Mouse (Mus musculus): ENCODE measurements around the gene Dscaml1. TPM values are rescaled to one million over a fixed set of nuclear protein-coding genes. Genes with fewer than 3 reads are reported as not detected.

Dscaml1 gene
- total and polyA plus RNA-seq, 3 experiments, result not detected

DNA sequence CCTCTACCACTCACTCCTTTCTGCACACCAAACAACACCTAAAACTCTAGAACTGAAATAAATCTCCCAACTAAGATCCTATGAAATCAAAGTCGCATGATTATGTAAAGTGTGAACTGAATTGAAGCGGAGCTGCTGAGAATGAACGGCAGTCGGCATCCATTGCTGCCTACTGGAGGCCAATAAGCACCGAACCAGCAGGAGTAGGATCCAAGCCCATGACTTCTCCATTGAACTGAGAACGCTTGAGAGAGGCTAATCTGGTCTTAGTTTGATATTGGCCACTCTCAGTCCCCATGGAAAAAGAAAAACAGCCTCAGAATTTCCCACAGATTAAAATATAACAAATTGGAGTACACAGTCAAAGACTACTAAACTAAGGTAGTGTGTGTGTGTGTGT, 42.5 kb upstream of the Dscaml1 start:
- no peak overlapping the region for H3K27ac ChIP-seq (ENCODE audit: control insufficient read depth, low read depth, low read length)
- no peaks in the 10 kb centered on the region for H3K9me3 ChIP-seq (replicated peaks; ENCODE audit: insufficient read depth, low read length)
- no peaks in the 10 kb centered on the region; a peak in 3 of 4 replicates for H3K27me3 ChIP-seq (ENCODE audit: control insufficient read depth in 1 of 2, insufficient read depth in 2 of 2, low read length in 2 of 2)
- no peak for DNase-seq (ENCODE audit: low read depth, low spot score)
- H3K79me2 ChIP-seq (ENCODE audit: control insufficient read depth, insufficient read depth, low read length, poor library complexity), result no peaks in the 10 kb centered on the region
- no peak overlapping the region for H3K4me3 ChIP-seq (ENCODE audit: control insufficient read depth in 1 of 2, insufficient read depth in 1 of 2, low read depth in 2 of 2, low read length in 2 of 2)
- H3K4me1 ChIP-seq (ENCODE audit: control insufficient read depth in 1 of 2, insufficient read depth in 2 of 2, low read length in 2 of 2), result no peaks in the 10 kb centered on the region; a peak in 1 of 4 replicates
- TF ChIP-seq MXI1 (IDR thresholded peaks at IDR 0.05; ENCODE audit: low read depth, low read length) (no peak), JUND (IDR thresholded peaks at IDR 0.05; ENCODE audit: low read depth, low read length) (no peak), POLR2AphosphoS5 (IDR thresholded peaks at IDR 0.05; ENCODE audit: borderline replicate concordance, low read depth, low read length) (no peak), CTCF (IDR thresholded peaks at IDR 0.05 in 2 of 3, conservative IDR thresholded peaks at IDR 0.05 in 1 of 3; ENCODE audit: control insufficient read depth in 1 of 3, insufficient read depth in 1 of 3, low read depth in 2 of 3, low read length in 3 of 3, poor library complexity in 1 of 3, severe bottlenecking in 1 of 3) (no peak), CHD2 (IDR thresholded peaks at IDR 0.05; ENCODE audit: low read length) (no peak), E2F4 (IDR thresholded peaks at IDR 0.05; ENCODE audit: borderline replicate concordance, low read depth, low read length) (no peak), ZNF384 (IDR thresholded peaks at IDR 0.05; ENCODE audit: low read depth, low read length) (no peak), BHLHE40 (IDR thresholded peaks at IDR 0.05; ENCODE audit: borderline replicate concordance, low read depth, low read length) (no peak), MAFK (IDR thresholded peaks at IDR 0.05; ENCODE audit: borderline replicate concordance, low read depth, low read length) (no peak), ELF1 (IDR thresholded peaks at IDR 0.05; ENCODE audit: low read depth, low read length) (no peak), ZMIZ1 (IDR thresholded peaks at IDR 0.05; ENCODE audit: low read depth, low read length) (no peak), EP300 (IDR thresholded peaks at IDR 0.05; ENCODE audit: low read depth in 1 of 2, low read length in 2 of 2) (no peak), KAT2A (conservative IDR thresholded peaks at IDR 0.05; ENCODE audit: low read depth, low read length) (no peak), TCF12 (IDR thresholded peaks at IDR 0.05; ENCODE audit: low read depth, low read length) (no peak), NRF1 (IDR thresholded peaks at IDR 0.05; ENCODE audit: insufficient read depth, low read depth, low read length, poor library complexity, severe bottlenecking) (no peak)
- H3K9ac ChIP-seq (ENCODE audit: control insufficient read depth, low read depth, low read length, poor library complexity, severe bottlenecking), result no peak overlapping the region
- 0 out of 4 replicates have a peak, but pooled peaks cover 0 to 2% of the 10 kb centered on the region in 2 experiments for H3K36me3 ChIP-seq (ENCODE audit: control insufficient read depth in 1 of 2, insufficient read depth in 2 of 2, low read length in 2 of 2)

DNA sequence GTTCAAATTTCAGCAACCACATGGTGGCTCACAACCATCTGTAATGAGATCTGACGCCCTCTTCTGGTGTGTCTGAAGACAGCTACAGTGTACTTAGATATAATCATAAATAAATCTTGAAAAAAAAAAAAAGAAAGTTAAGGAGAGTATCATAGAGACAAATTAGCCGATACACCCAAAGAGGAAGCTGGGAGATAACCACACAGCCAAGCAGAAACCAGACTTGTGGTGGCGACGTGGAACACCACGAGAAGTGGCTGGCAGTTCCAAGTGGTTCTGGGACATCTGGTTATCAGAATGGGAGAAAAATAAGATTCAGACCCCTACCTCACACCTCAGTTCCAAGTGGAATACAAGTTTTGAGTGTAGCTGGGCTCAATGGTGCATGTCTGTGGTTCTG, 39.7 kb upstream of the Dscaml1 start:
- no peaks in the 10 kb centered on the region for H3K9me3 ChIP-seq (replicated peaks; ENCODE audit: insufficient read depth, low read length)
- no peaks in the 10 kb centered on the region; a peak in 1 of 4 replicates for H3K4me1 ChIP-seq (ENCODE audit: control insufficient read depth in 1 of 2, insufficient read depth in 2 of 2, low read length in 2 of 2)
- no peaks in the 10 kb centered on the region for H3K79me2 ChIP-seq (ENCODE audit: control insufficient read depth, insufficient read depth, low read length, poor library complexity)
- 0 out of 4 replicates have a peak, but pooled peaks cover 0 to 2% of the 10 kb centered on the region in 2 experiments for H3K36me3 ChIP-seq (ENCODE audit: control insufficient read depth in 1 of 2, insufficient read depth in 2 of 2, low read length in 2 of 2)
- peak; percentile 67 for DNase-seq (ENCODE audit: low read depth, low spot score)
- no peak overlapping the region for H3K9ac ChIP-seq (ENCODE audit: control insufficient read depth, low read depth, low read length, poor library complexity, severe bottlenecking)
- no peak overlapping the region for H3K27ac ChIP-seq (ENCODE audit: control insufficient read depth, low read depth, low read length)
- H3K27me3 ChIP-seq (ENCODE audit: control insufficient read depth in 1 of 2, insufficient read depth in 2 of 2, low read length in 2 of 2), result no peaks in the 10 kb centered on the region; a peak in 2 of 4 replicates
- no peak overlapping the region for H3K4me3 ChIP-seq (ENCODE audit: control insufficient read depth in 1 of 2, insufficient read depth in 1 of 2, low read depth in 2 of 2, low read length in 2 of 2)
- TF ChIP-seq ZNF384 (IDR thresholded peaks at IDR 0.05; ENCODE audit: low read depth, low read length) (peak; percentile 85), MYC (IDR thresholded peaks at IDR 0.05; ENCODE audit: low read depth, low read length) (0 out of 2 replicates have a peak, but pooled peaks have one; percentile 15), CTCF (IDR thresholded peaks at IDR 0.05 in 2 of 3, conservative IDR thresholded peaks at IDR 0.05 in 1 of 3; ENCODE audit: control insufficient read depth in 1 of 3, insufficient read depth in 1 of 3, low read depth in 2 of 3, low read length in 3 of 3, poor library complexity in 1 of 3, severe bottlenecking in 1 of 3) (no peak), HCFC1 (IDR thresholded peaks at IDR 0.05; ENCODE audit: low read depth, low read length) (no peak), NELFE (IDR thresholded peaks at IDR 0.05; ENCODE audit: low read depth, low read length) (no peak), SMC3 (IDR thresholded peaks at IDR 0.05; ENCODE audit: low read depth, low read length) (peak; percentile 27), POLR2A (IDR thresholded peaks at IDR 0.05; ENCODE audit: control insufficient read depth in 1 of 2, insufficient read depth in 1 of 2, low read depth in 1 of 2, low read length in 2 of 2, poor library complexity in 1 of 2) (no peak), EP300 (IDR thresholded peaks at IDR 0.05; ENCODE audit: low read depth in 1 of 2, low read length in 2 of 2) (peak in 1 of 2 experiments; percentile 44; a peak in 2 of 4 replicates), E2F4 (IDR thresholded peaks at IDR 0.05; ENCODE audit: borderline replicate concordance, low read depth, low read length) (no peak), ZKSCAN1 (IDR thresholded peaks at IDR 0.05; ENCODE audit: low read depth, low read length) (no peak), MAZ (IDR thresholded peaks at IDR 0.05; ENCODE audit: low read depth, low read length) (no peak), TAL1 (IDR thresholded peaks at IDR 0.05; ENCODE audit: low read length) (no peak), GATA1 (IDR thresholded peaks at IDR 0.05; ENCODE audit: low read depth, low read length) (peak; percentile 25; the same call in 1 of the 2 replicates), ETS1 (IDR thresholded peaks at IDR 0.05; ENCODE audit: low read depth, low read length) (0 out of 2 replicates have a peak, but pooled peaks have one; percentile 22), MYB (IDR thresholded peaks at IDR 0.05; ENCODE audit: low read depth, low read length) (no peak), NRF1 (IDR thresholded peaks at IDR 0.05; ENCODE audit: insufficient read depth, low read depth, low read length, poor library complexity, severe bottlenecking) (no peak), TCF12 (IDR thresholded peaks at IDR 0.05; ENCODE audit: low read depth, low read length) (no peak), TBP (IDR thresholded peaks at IDR 0.05; ENCODE audit: low read depth, low read length) (no peak), POLR2AphosphoS5 (IDR thresholded peaks at IDR 0.05; ENCODE audit: borderline replicate concordance, low read depth, low read length) (no peak), POLR2AphosphoS2 (IDR thresholded peaks at IDR 0.05; ENCODE audit: low read length) (no peak), ZMIZ1 (IDR thresholded peaks at IDR 0.05; ENCODE audit: low read depth, low read length) (no peak), SIN3A (IDR thresholded peaks at IDR 0.05; ENCODE audit: low read length) (no peak), ZC3H11A (IDR thresholded peaks at IDR 0.05; ENCODE audit: low read depth, low read length) (0 out of 2 replicates have a peak, but pooled peaks have one; percentile 11)
